Mouse (Mus musculus): ENCODE results near the gene Vps72.
A peak's percentile ranks its signal among the peaks of the same experiment; 100 is the strongest.
"Not testable (repeated sequence)": the region's sequence is repeated elsewhere in the genome, so short reads cannot be mapped to it uniquely, and the experiment has no call there.

The Vps72 gene

GRCm38 (mm10) chr3:95110911-95111726 lies at the start of gene Vps72:
Gene Vps72, plus strand, starts transcription at chr3:95111022.
- DNase-seq (ENCODE audit: extremely low spot score, low read depth, low spot score): peak; percentile 78

- DNase-seq (ENCODE audit: extremely low spot score, low read depth, low spot score): no peak
Observed at GRCm38 (mm10) chr3:95063741-95064140, 47.1 kb upstream of the Vps72 start.

GRCm38 (mm10) chr3:95065553-95065952 lies 45.3 kb upstream of the Vps72 start:
- no peak for DNase-seq (ENCODE audit: extremely low spot score, low read depth, low spot score)

- no peak for DNase-seq (ENCODE audit: extremely low spot score, low read depth, low spot score)
Observed at GRCm38 (mm10) chr3:95066095-95066494, 44.7 kb upstream of the Vps72 start.

- no peak for DNase-seq (ENCODE audit: extremely low spot score, low read depth, low spot score)
Observed at GRCm38 (mm10) chr3:95066570-95066969, 44.3 kb upstream of the Vps72 start.

GRCm38 (mm10) chr3:95071606-95072005 lies 39.2 kb upstream of the Vps72 start:
- DNase-seq (ENCODE audit: extremely low spot score, low read depth, low spot score): no peak

- no peak for DNase-seq (ENCODE audit: extremely low spot score, low read depth, low spot score)
Observed at GRCm38 (mm10) chr3:95088071-95088470, 22.8 kb upstream of the Vps72 start.

- no peak for DNase-seq (ENCODE audit: extremely low spot score, low read depth, low spot score)
Observed at GRCm38 (mm10) chr3:95100854-95101253, 10.0 kb upstream of the Vps72 start.

- no peak for DNase-seq (ENCODE audit: extremely low spot score, low read depth, low spot score)
Observed at GRCm38 (mm10) chr3:95105121-95105520, 5.7 kb upstream of the Vps72 start.

GRCm38 (mm10) chr3:95105586-95106337 lies 5.1 kb upstream of the Vps72 start:
- no peak for DNase-seq (ENCODE audit: extremely low spot score, low read depth, low spot score)

- DNase-seq (ENCODE audit: extremely low spot score, low read depth, low spot score): peak; percentile 100
Observed at GRCm38 (mm10) chr3:95106338-95107117, 4.3 kb upstream of the Vps72 start, which contains the start of gene Pip5k1a. Gene Pip5k1a, minus strand, starts transcription at chr3:95106930.

GRCm38 (mm10) chr3:95107308-95107707 lies 3.5 kb upstream of the Vps72 start:
- DNase-seq (ENCODE audit: extremely low spot score, low read depth, low spot score): not testable (repeated sequence)

- no peak for DNase-seq (ENCODE audit: extremely low spot score, low read depth, low spot score)
Observed at GRCm38 (mm10) chr3:95107898-95108297, 2.9 kb upstream of the Vps72 start.

- no peak for DNase-seq (ENCODE audit: extremely low spot score, low read depth, low spot score)
Observed at GRCm38 (mm10) chr3:95112760-95113159, 1.9 kb downstream of the Vps72 start.

GRCm38 (mm10) chr3:95117751-95118150 lies 6.9 kb downstream of the Vps72 start:
- DNase-seq (ENCODE audit: extremely low spot score, low read depth, low spot score): no peak

GRCm38 (mm10) chr3:95121580-95121979 lies 10.8 kb downstream of the Vps72 start:
- DNase-seq (ENCODE audit: extremely low spot score, low read depth, low spot score): no peak

- no peak for DNase-seq (ENCODE audit: extremely low spot score, low read depth, low spot score)
Observed at GRCm38 (mm10) chr3:95124246-95124645, 13.4 kb downstream of the Vps72 start, which contains the start of gene Tmod4. Gene Tmod4, plus strand, starts transcription at chr3:95124476.

- DNase-seq (ENCODE audit: extremely low spot score, low read depth, low spot score): no peak
Observed at GRCm38 (mm10) chr3:95124972-95125371, 14.2 kb downstream of the Vps72 start.

- no peak for DNase-seq (ENCODE audit: extremely low spot score, low read depth, low spot score)
Observed at GRCm38 (mm10) chr3:95129226-95129651, 18.4 kb downstream of the Vps72 start.

- DNase-seq (ENCODE audit: extremely low spot score, low read depth, low spot score): no peak
Observed at GRCm38 (mm10) chr3:95130081-95130480, 19.3 kb downstream of the Vps72 start.

GRCm38 (mm10) chr3:95132389-95132788 lies 21.6 kb downstream of the Vps72 start:
- not testable (repeated sequence) for DNase-seq (ENCODE audit: extremely low spot score, low read depth, low spot score)
